Mouse (Mus musculus) myocyte (in vitro differentiated cells): ENCODE data around the gene Gm47289. TPM values are rescaled to one million over a fixed set of nuclear protein-coding genes. Genes with fewer than 3 reads are reported as not detected.

Experiments used
- H3K27me3 ChIP-seq: one replicate; pipeline ENCODE4 v1.6.1; 2011; ENCODE audit not compliant: control insufficient read depth, insufficient read depth, insufficient read length
- H3K36me3 ChIP-seq: one replicate; pipeline ENCODE4 v1.6.1; 2011; ENCODE audit not compliant: control insufficient read depth, insufficient read depth
- H3K4me2 ChIP-seq: one replicate; pipeline ENCODE4 v1.6.1; 2011; ENCODE audit warnings: low read depth, control low read depth
- H3K4me3 ChIP-seq: one replicate; pipeline ENCODE4 v1.5.1; 2011; ENCODE audit warnings: mild to moderate bottlenecking, control low read depth, moderate library complexity
- H3K79me2 ChIP-seq: one replicate; pipeline ENCODE4 v1.6.1; 2011; ENCODE audit not compliant: control insufficient read depth, insufficient read depth
- H3ac ChIP-seq: one replicate; pipeline ENCODE4 v1.6.1; 2011; ENCODE audit not compliant: control insufficient read depth, insufficient read length
- CEBPB ChIP-seq: IDR thresholded peaks from 2 replicates; pipeline ENCODE4 v1.6.1; 2011; ENCODE audit warnings: mild to moderate bottlenecking, moderate library complexity; ENCODE audit not compliant: poor library complexity, insufficient read depth, severe bottlenecking
- E2F4 ChIP-seq: IDR thresholded peaks from one replicate; pipeline ENCODE4 v1.6.1; 2011; ENCODE audit warnings: mild to moderate bottlenecking, control low read depth, moderate library complexity; ENCODE audit not compliant: insufficient read depth
- MAX ChIP-seq: IDR thresholded peaks from one replicate; pipeline ENCODE4 v1.6.1; 2011; ENCODE audit warnings: low read depth, mild to moderate bottlenecking, control low read depth
- MYOD1 ChIP-seq, 3 experiments: IDR thresholded peaks; one replicate each; pipeline ENCODE4 v1.6.1; 2011; ENCODE audit warnings: control low read depth in 2 of 3, low read depth in 2 of 3, mild to moderate bottlenecking in 2 of 3, moderate library complexity in 1 of 3; ENCODE audit not compliant: insufficient read length in 2 of 3, control insufficient read depth in 1 of 3
- MYOG ChIP-seq, 3 experiments: IDR thresholded peaks; one replicate each; pipeline ENCODE4 v1.6.1; 2011; ENCODE audit warnings: control low read depth in 2 of 3, low read depth in 2 of 3, mild to moderate bottlenecking in 2 of 3; ENCODE audit not compliant: insufficient read length in 2 of 3, control insufficient read depth in 1 of 3, insufficient read depth in 1 of 3
- POLR2A ChIP-seq: IDR thresholded peaks from one replicate; pipeline ENCODE4 v1.6.1; 2011; ENCODE audit warnings: low read depth, mild to moderate bottlenecking, control low read depth, moderate library complexity; ENCODE audit not compliant: insufficient read length
- POLR2AphosphoS2 ChIP-seq: IDR thresholded peaks from one replicate; pipeline ENCODE4 v1.6.1; 2011; ENCODE audit warnings: low read depth, control low read depth; ENCODE audit not compliant: insufficient read length
- REST ChIP-seq: IDR thresholded peaks from one replicate; pipeline ENCODE4 v1.6.1; 2011; ENCODE audit warnings: mild to moderate bottlenecking, control low read depth, moderate library complexity; ENCODE audit not compliant: insufficient read depth, insufficient read length
- SRF ChIP-seq: IDR thresholded peaks from one replicate; pipeline ENCODE4 v1.6.1; 2011; ENCODE audit warnings: low read depth; ENCODE audit not compliant: control insufficient read depth, insufficient read length
- TCF12 ChIP-seq: IDR thresholded peaks from one replicate; pipeline ENCODE4 v1.6.1; 2011; ENCODE audit warnings: mild to moderate bottlenecking, control low read depth; ENCODE audit not compliant: poor library complexity, insufficient read depth, severe bottlenecking
- TCF3 ChIP-seq: IDR thresholded peaks from one replicate; pipeline ENCODE4 v1.6.1; 2011; ENCODE audit warnings: low read depth, control low read depth; ENCODE audit not compliant: insufficient read length
- USF1 ChIP-seq: IDR thresholded peaks from one replicate; pipeline ENCODE4 v1.6.1; 2011; ENCODE audit warnings: low read depth, mild to moderate bottlenecking, control low read depth, moderate library complexity
- polyA plus RNA-seq: library from polyadenylated mRNA; unstranded; fragments of >200 nt; fragmentation: generic; extraction: Trizol; gene quantifications from one replicate; pipeline ENCODE4 v1.2.1, GENCODE M21; 2012; ENCODE audit warnings: missing spikeins

The Gm47289 gene
- polyA plus RNA-seq, 1 experiment = not detected

DNA sequence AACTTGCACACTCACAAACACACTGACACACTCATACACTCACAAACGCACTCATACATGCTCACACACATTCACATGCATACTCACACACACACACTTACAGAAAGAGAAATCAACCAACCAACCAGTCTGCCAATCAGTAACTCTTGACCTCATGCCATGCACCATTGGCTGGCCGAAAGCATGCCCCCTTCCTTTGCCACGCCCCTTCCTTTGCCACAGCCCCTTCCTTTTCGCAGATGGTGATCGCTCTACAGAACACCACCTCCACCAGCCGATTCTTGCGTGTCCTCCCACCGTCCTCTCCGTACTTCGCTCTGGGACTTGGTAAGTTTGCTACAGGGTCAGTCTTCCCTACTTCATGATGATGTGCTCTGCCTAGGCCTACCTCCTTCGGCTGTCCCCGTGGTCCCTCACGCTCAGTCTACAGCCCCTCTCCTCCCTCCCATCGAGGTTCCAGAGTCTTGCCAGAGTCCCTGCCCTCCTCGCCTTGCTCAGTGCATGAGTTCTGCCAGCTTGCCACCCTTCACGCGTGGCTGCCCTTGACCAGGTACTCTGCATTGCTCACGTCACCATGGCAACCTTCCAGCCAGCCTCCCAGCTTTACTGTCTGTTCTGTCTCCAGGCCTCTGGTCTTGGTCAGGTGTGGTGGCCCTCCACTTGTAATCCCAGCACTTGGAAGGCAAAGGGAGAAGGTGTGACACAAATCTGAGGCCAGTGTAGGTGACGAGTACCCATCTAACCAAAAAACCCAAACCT is 39.4 kb upstream of the Gm47289 start:
- Histone ChIP-seq H3K36me3 (no peaks in the 10 kb centered on the region), H3K4me2 (no peak overlapping the region), H3ac (no peak overlapping the region), H3K4me3 (no peak overlapping the region), H3K79me2 (no peaks in the 10 kb centered on the region), H3K27me3 (peaks cover 4% of the 10 kb centered on the region)
- TF ChIP-seq MYOG (IDR thresholded peaks at IDR 0.05; ENCODE audit: control insufficient read depth in 1 of 3, insufficient read depth in 1 of 3, insufficient read length in 2 of 3, low read depth in 2 of 3) (no peak), CEBPB (no peak), TCF12 (no peak), SRF (no peak), REST (no peak), USF1 (no peak), POLR2A (no peak), MYOD1 (IDR thresholded peaks at IDR 0.05; ENCODE audit: control insufficient read depth in 1 of 3, insufficient read length in 2 of 3, low read depth in 2 of 3) (no peak), E2F4 (no peak), POLR2AphosphoS2 (no peak), TCF3 (no peak), MAX (no peak)

- H3K79me2 ChIP-seq = no peaks in the 10 kb centered on the region
- H3K4me3 ChIP-seq = no peak overlapping the region
- peaks cover 7% of the 10 kb centered on the region for H3K27me3 ChIP-seq
- TF ChIP-seq SRF (no peak), POLR2A (no peak), USF1 (no peak), CEBPB (no peak), REST (no peak), TCF12 (no peak), E2F4 (no peak), POLR2AphosphoS2 (no peak)
- no peak overlapping the region for H3K4me2 ChIP-seq
- no peak overlapping the region for H3ac ChIP-seq
- H3K36me3 ChIP-seq = no peaks in the 10 kb centered on the region
Observed at GRCm38 (mm10) chr9:119120168-119120560, 38.8 kb upstream of the Gm47289 start.

DNA sequence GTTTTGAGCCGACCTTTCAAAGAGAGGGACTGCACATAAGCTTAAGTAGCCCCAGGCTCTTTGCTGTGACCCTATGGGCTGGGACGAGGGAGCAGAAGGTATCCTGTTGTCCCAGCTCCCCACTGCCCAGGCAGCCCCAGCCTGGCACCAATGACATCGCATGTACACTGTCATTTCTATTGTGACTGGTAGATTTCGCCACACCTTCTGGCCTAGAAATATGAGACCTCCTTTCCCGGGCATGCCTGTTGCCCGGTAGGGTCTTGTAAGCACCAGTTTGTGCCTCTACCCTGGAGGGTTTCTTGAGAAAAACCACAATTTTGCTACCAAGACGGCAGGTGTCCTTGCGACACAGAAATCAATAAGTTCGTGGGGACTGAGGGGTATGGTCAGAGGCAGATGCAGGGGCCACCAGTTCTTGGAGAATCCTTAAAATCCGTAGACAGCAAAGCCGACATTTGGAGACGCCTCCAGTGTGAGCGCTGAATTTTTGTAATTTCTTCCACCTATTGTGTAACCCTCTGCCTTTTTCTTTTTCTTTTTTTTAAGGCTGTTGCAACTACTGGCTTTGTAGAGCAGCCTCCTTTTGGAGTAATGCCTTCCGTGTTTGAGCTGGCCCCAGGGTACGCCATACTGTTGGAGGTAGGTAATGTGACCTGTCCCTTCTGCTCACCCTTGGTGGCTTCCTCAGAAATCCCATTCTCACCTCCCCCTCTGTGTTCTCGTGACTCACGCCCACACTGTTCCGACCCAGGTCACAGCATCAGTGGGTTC is 36.2 kb upstream of the Gm47289 start:
- Histone ChIP-seq H3ac (no peak overlapping the region), H3K27me3 (peaks cover 18% of the 10 kb centered on the region), H3K79me2 (no peaks in the 10 kb centered on the region), H3K4me2 (no peak overlapping the region), H3K4me3 (no peak overlapping the region), H3K36me3 (no peaks in the 10 kb centered on the region)
- no peak for TF ChIP-seq SRF
- TF ChIP-seq TCF12 = no peak
- no peak for TF ChIP-seq MYOD1 (IDR thresholded peaks at IDR 0.05; ENCODE audit: control insufficient read depth in 1 of 3, insufficient read length in 2 of 3, low read depth in 2 of 3)
- TF ChIP-seq E2F4 = no peak
- TF ChIP-seq USF1 = no peak
- no peak for TF ChIP-seq MAX
- no peak for TF ChIP-seq POLR2A
- no peak for TF ChIP-seq CEBPB
- TF ChIP-seq MYOG (IDR thresholded peaks at IDR 0.05; ENCODE audit: control insufficient read depth in 1 of 3, insufficient read depth in 1 of 3, insufficient read length in 2 of 3, low read depth in 2 of 3) = no peak
- TF ChIP-seq POLR2AphosphoS2 = no peak
- TF ChIP-seq REST = no peak
- no peak for TF ChIP-seq TCF3

DNA sequence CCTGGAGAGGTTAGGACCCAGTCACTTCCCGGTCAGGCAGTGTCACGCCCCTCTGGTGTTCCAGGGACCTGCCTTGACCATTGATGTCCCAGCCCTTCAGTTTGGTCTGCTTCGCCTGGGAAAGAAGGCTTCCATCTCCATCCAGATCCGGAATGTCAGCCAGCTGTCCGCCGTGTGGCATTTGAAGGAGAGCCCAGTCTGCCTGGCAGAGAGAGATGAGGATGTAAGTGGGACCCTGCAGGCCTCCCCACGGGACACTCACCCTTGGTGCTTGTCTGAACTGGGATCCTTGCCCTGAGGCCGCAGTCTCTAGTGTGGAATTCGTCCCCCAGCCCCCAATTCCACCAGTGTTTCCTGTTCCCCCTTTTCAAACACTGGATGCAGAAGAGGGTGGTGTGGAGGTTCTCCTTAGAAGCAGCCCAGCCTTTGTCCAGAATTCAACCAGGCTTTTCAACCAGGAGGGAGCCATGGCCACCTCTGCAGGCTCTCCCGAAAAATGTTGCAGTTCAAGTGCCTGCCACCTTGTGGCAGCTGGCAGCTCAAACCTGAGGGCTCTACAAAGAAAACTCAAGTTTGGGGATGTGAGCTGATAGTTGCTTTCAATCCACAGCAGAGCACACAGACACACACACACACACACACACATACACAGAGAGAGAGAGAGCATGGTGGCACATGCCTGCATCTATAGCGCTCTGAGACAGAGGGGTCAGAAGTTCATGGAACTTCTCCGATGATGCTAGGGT is 30.4 kb upstream of the Gm47289 start:
- no peaks in the 10 kb centered on the region for H3K36me3 ChIP-seq
- H3ac ChIP-seq = no peak overlapping the region
- H3K27me3 ChIP-seq = peaks cover 54% of the 10 kb centered on the region
- H3K4me2 ChIP-seq = no peak overlapping the region
- H3K79me2 ChIP-seq = no peaks in the 10 kb centered on the region
- no peak overlapping the region for H3K4me3 ChIP-seq
- TF ChIP-seq REST (no peak), MAX (no peak), MYOG (IDR thresholded peaks at IDR 0.05; ENCODE audit: control insufficient read depth in 1 of 3, insufficient read depth in 1 of 3, insufficient read length in 2 of 3, low read depth in 2 of 3) (no peak), CEBPB (no peak)
